Mouse (Mus musculus) c-Kit-positive CD71-positive TER-119-negative erythroid progenitor cells, embryonic 14.5 days (primary cell): ENCODE data around the gene Atf5.

Experiments used
- DNase-seq: peaks from one replicate; pipeline ENCODE4 v3.0.0-alpha.2; 2013; ENCODE audit warnings: low read depth

The Atf5 gene

GRCm38 (mm10) chr7:44819863-44820262 lies 3.4 kb upstream of the Atf5 start:
- no peak for DNase-seq

GRCm38 (mm10) chr7:44819391-44819790 lies 2.9 kb upstream of the Atf5 start:
- DNase-seq, result no peak

GRCm38 (mm10) chr7:44818751-44819235 lies 2.3 kb upstream of the Atf5 start:
- no peak for DNase-seq

- DNase-seq, result no peak
Measured at GRCm38 (mm10) chr7:44818164-44818563, 1.7 kb upstream of the Atf5 start.

GRCm38 (mm10) chr7:44817441-44817840 lies 983 bp upstream of the Atf5 start:
- DNase-seq, result no peak

DNA sequence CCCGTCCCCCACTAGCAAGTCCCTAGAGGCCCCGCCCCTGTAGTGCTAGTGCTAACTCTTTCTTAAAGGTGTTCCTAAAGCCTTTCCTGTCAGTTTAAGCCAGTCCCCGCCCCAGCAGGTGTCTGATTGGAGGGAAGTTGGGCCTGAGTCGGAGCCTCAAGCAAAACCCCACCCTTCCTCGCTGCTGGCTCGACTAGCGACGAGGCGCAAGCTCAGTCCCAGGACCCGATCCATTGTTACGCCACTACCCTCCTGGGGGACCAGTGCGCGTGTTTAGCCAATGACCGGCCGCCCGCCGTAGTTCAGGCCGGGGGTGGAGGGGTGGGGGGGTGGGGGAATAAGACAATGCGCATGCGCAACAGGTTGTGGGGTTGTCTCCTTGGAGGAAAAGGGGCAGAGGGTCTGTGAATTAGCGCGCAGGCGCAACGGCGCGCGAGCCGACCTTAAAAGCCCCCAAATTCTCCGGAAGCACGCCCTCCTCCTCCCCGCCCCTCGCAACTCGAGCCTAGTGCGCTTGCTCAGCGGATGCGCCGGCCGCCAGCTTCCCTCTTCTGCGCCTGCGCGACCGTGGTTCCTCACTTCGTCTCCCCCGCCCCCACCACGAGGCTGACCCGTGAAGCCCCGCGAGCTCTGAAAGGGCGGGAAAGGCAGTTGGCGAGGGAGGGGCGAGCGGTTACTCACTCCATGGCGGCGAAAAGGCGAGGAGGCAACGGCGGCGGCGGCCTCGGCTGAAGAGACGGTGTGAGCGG lies 563 bp downstream of the Atf5 start, which contains the start of the genes Nup62 and Il4i1:
Gene Nup62 (plus strand): TSS at position 368 of the 749 bp plus-strand sequence.
Gene Il4i1 (plus strand): TSS at position 667 of the 749 bp plus-strand sequence.
- peak; percentile 99 for DNase-seq

GRCm38 (mm10) chr7:44814952-44815553 lies 1.4 kb downstream of the Atf5 start:
- DNase-seq, result no peak

DNA sequence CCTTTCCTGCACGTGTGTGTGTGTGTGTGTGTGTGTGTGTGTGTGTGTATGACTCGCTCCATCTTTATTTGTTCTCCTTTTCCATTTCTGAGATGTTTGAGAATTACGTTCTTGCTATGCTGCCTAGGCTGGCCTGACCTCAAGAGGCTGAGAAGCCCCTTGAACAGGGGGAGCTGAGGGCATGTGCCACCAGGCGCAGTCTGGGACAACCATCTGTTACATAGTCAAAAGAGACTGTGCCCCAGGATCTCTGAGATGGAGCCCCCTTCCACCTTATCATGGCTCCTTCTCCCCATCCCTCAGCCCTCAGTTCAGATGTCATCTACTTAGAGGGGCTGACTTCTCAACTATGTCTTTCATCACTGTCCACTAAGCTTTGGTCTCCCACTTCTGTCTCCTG lies 2.0 kb downstream of the Atf5 start:
- DNase-seq, result no peak

DNA sequence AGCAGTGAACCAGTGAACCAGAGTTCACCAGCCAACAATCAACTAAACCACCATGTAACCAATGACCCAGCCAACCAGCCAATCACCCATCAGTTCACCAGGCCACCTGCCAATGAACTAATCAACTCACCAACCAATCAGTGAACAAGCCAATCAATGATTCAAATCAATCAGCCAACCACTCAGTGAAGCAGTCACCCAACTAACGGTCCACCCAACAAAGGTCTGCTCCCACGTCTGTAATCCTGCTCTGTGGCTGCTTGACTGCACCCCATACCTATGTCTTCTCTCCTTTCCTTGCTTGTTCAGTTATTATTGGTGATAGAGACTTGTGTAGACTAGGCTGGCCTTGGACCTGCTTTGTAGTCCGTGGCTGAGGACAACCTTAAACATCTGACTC lies 2.5 kb downstream of the Atf5 start:
- no peak for DNase-seq

- DNase-seq, result no peak
Measured at GRCm38 (mm10) chr7:44812651-44813325, 3.7 kb downstream of the Atf5 start.

DNA sequence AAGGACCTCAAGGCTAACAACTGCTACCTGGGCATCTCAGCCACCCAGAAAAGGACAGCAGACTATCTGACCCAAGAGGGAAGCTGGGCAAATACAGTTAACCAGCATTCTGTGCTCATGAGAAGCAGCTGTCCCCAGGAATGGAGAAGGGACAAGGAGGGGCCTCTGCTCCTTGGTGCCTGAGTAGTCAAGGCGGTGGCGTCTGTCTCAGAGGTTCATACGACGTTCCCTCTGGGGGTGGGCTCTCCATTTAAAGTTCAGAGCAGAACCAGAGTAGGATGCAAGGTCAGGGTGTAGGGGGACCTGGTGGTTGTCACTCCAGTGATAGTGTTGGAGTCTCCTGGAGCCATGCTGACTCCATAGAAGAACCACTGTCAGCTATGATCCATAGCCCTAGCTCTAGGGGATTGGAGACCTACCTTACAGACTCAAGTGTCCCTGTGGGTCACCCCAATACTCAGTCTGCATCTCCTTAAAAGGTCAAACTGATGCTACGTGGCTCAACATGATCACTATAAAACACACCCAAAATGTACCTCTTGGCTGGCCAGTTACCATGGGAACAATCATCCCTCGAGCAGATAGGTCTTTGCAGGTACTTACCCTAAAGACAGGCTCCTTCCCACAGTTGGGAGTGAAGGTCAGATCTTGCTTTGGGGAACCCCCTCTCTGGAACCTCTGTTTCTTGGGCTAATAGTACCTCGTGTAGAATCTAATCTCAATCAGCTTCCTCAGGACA lies 5.5 kb downstream of the Atf5 start:
- DNase-seq, result no peak

- DNase-seq, result no peak
Measured at GRCm38 (mm10) chr7:44810365-44810764, 6.1 kb downstream of the Atf5 start.

GRCm38 (mm10) chr7:44809466-44809865 lies 7.0 kb downstream of the Atf5 start:
- no peak for DNase-seq

GRCm38 (mm10) chr7:44808927-44809326 lies 7.5 kb downstream of the Atf5 start:
- no peak for DNase-seq

GRCm38 (mm10) chr7:44792781-44793180 lies 23.7 kb downstream of the Atf5 start:
- DNase-seq, result no peak

- no peak for DNase-seq
Measured at GRCm38 (mm10) chr7:44790066-44790465, 26.4 kb downstream of the Atf5 start.

- DNase-seq, result no peak
Measured at GRCm38 (mm10) chr7:44789531-44789930, 26.9 kb downstream of the Atf5 start.

- DNase-seq, result no peak
Measured at GRCm38 (mm10) chr7:44780101-44780500, 36.4 kb downstream of the Atf5 start.

GRCm38 (mm10) chr7:44776849-44777498 lies 39.5 kb downstream of the Atf5 start:
- no peak for DNase-seq

- peak; percentile 55 for DNase-seq
Measured at GRCm38 (mm10) chr7:44772591-44773204, 43.8 kb downstream of the Atf5 start.

DNA sequence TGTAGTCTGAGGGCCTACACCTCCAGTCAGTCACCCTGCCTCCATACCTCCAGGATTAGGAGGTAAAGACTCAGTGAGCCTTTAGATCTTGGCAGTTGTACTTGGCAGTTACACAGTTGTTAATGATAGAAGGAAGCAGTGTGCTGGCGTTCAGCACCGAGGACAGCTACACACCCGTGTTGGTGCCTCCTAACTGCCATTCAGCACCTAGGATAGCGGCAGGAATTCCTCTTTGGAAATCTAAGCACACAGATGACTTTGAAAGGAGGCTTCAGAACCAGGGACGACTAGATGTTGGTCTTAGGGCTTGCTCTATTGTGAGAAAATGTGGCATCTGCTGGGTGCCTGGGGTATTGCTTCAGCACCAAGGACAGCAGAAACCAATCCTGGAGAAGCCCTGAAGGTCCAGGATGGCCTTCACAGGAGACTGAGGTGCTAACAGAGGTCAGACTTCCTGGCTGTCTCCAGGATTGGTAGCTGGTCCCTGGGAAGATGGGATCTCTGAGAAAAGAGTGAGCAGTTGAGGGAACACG lies 46.3 kb downstream of the Atf5 start:
- DNase-seq, result peak; percentile 71
